Mouse (Mus musculus): ENCODE measurements around the gene Clptm1l. TPM values are rescaled to one million over a fixed set of nuclear protein-coding genes. Genes with fewer than 3 reads are reported as not detected.

Clptm1l gene
- total RNA-seq (2014; rRNA removed) (127 and 132 TPM in 2 replicates), polyA plus RNA-seq (2015; fragmentation: Nextera tagmentation; extraction: Ambion mirVana) (107 and 131 TPM in 2 replicates)

GRCm38 (mm10) chr13:73603522-73604155, at the start of gene Clptm1l:
Clptm1l (plus strand) TSS chr13:73604006.
- Histone ChIP-seq H3K27me3 (ENCODE audit: insufficient read depth, low read length) (no peaks in the 10 kb centered on the region), H3K9ac (peak within 1 kb of the TSS; percentile 85), H3K4me3 (ENCODE audit: low read depth, low read length) (peak within 1 kb of the TSS; percentile 87), H3K4me2 (ENCODE audit: low read depth) (peak within 1 kb of the TSS; percentile 94), H3K27ac (ENCODE audit: low read depth, low read length) (peak within 1 kb of the TSS; percentile 77), H3K9me3 (ENCODE audit: low read length) (no peaks in the 10 kb centered on the region), H3K4me1 (ENCODE audit: insufficient read depth) (peaks cover 14% of the 10 kb centered on the region), H3K36me3 (ENCODE audit: insufficient read depth) (peaks cover 22% of the 10 kb centered on the region)
- no peak for TF ChIP-seq CTCF (IDR thresholded peaks at IDR 0.05; ENCODE audit: low read depth)
- WGBS, result 2% methylated on average over 50 of the region's 53 CpGs
- ATAC-seq, result peak; percentile 100
- DNase-seq, result peak; percentile 96

- H3K4me2 ChIP-seq (ENCODE audit: low read depth), result no peak overlapping the region
- no peaks in the 10 kb centered on the region for H3K4me1 ChIP-seq (ENCODE audit: insufficient read depth)
- no peak for TF ChIP-seq CTCF (IDR thresholded peaks at IDR 0.05; ENCODE audit: low read depth)
- no peaks in the 10 kb centered on the region for H3K9me3 ChIP-seq (ENCODE audit: low read length)
- 87% methylated on average over 5 of the region's 5 CpGs for WGBS
- H3K27ac ChIP-seq (ENCODE audit: low read depth, low read length), result no peak overlapping the region
- H3K4me3 ChIP-seq (ENCODE audit: low read depth, low read length), result no peak overlapping the region
- H3K36me3 ChIP-seq (ENCODE audit: insufficient read depth), result no peaks in the 10 kb centered on the region
- no peak for ATAC-seq
- H3K9ac ChIP-seq, result no peak overlapping the region
- H3K27me3 ChIP-seq (ENCODE audit: insufficient read depth, low read length), result no peaks in the 10 kb centered on the region
- no peak for DNase-seq
These were observed 39.6 kb upstream of the Clptm1l start for GRCm38 (mm10) chr13:73564201-73564600.

GRCm38 (mm10) chr13:73575051-73575450, 28.8 kb upstream of the Clptm1l start:
- Histone ChIP-seq H3K9ac (no peak overlapping the region), H3K9me3 (ENCODE audit: low read length) (no peaks in the 10 kb centered on the region), H3K4me2 (ENCODE audit: low read depth) (no peak overlapping the region), H3K36me3 (ENCODE audit: insufficient read depth) (no peaks in the 10 kb centered on the region), H3K4me3 (ENCODE audit: low read depth, low read length) (no peak overlapping the region), H3K27ac (ENCODE audit: low read depth, low read length) (no peak overlapping the region), H3K4me1 (ENCODE audit: insufficient read depth) (no peaks in the 10 kb centered on the region), H3K27me3 (ENCODE audit: insufficient read depth, low read length) (no peaks in the 10 kb centered on the region)
- ATAC-seq (no peak), DNase-seq (no peak)
- no peak for TF ChIP-seq CTCF (IDR thresholded peaks at IDR 0.05; ENCODE audit: low read depth)

GRCm38 (mm10) chr13:73577277-73577676, 26.5 kb upstream of the Clptm1l start:
- no peak for DNase-seq
- Histone ChIP-seq H3K4me2 (ENCODE audit: low read depth) (no peak overlapping the region), H3K27me3 (ENCODE audit: insufficient read depth, low read length) (no peaks in the 10 kb centered on the region), H3K27ac (ENCODE audit: low read depth, low read length) (no peak overlapping the region), H3K9me3 (ENCODE audit: low read length) (no peaks in the 10 kb centered on the region), H3K4me3 (ENCODE audit: low read depth, low read length) (no peak overlapping the region), H3K4me1 (ENCODE audit: insufficient read depth) (no peaks in the 10 kb centered on the region), H3K9ac (no peak overlapping the region), H3K36me3 (ENCODE audit: insufficient read depth) (no peaks in the 10 kb centered on the region)
- ATAC-seq, result no peak
- TF ChIP-seq CTCF (IDR thresholded peaks at IDR 0.05; ENCODE audit: low read depth), result no peak
- WGBS, result 78% methylated on average over 2 of the region's 2 CpGs

GRCm38 (mm10) chr13:73591488-73591887, 12.3 kb upstream of the Clptm1l start:
- Histone ChIP-seq H3K4me2 (ENCODE audit: low read depth) (no peak overlapping the region), H3K9me3 (ENCODE audit: low read length) (no peaks in the 10 kb centered on the region), H3K27ac (ENCODE audit: low read depth, low read length) (no peak overlapping the region), H3K36me3 (ENCODE audit: insufficient read depth) (no peaks in the 10 kb centered on the region), H3K27me3 (ENCODE audit: insufficient read depth, low read length) (no peaks in the 10 kb centered on the region), H3K4me1 (ENCODE audit: insufficient read depth) (no peaks in the 10 kb centered on the region), H3K4me3 (ENCODE audit: low read depth, low read length) (no peak overlapping the region), H3K9ac (no peak overlapping the region)
- 86% methylated on average over 3 of the region's 3 CpGs for WGBS
- no peak for DNase-seq
- TF ChIP-seq CTCF (IDR thresholded peaks at IDR 0.05; ENCODE audit: low read depth), result no peak
- no peak for ATAC-seq

GRCm38 (mm10) chr13:73592546-73592945, 11.3 kb upstream of the Clptm1l start:
- 48% methylated on average over 2 of the region's 2 CpGs for WGBS
- H3K4me1 ChIP-seq (ENCODE audit: insufficient read depth), result no peaks in the 10 kb centered on the region

GRCm38 (mm10) chr13:73596276-73596675, 7.5 kb upstream of the Clptm1l start:
- H3K27ac ChIP-seq (ENCODE audit: low read depth, low read length), result no peak overlapping the region

More at GRCm38 (mm10) chr13:73592546-73592945, 11.3 kb upstream of the Clptm1l start:
- DNase-seq (no peak), ATAC-seq (no peak)
- no peak overlapping the region for H3K4me3 ChIP-seq (ENCODE audit: low read depth, low read length)
- H3K9ac ChIP-seq, result no peak overlapping the region
- no peak overlapping the region for H3K27ac ChIP-seq (ENCODE audit: low read depth, low read length)
- no peaks in the 10 kb centered on the region for H3K9me3 ChIP-seq (ENCODE audit: low read length)
- no peaks in the 10 kb centered on the region for H3K36me3 ChIP-seq (ENCODE audit: insufficient read depth)
- no peak for TF ChIP-seq CTCF (IDR thresholded peaks at IDR 0.05; ENCODE audit: low read depth)
- H3K4me2 ChIP-seq (ENCODE audit: low read depth), result no peak overlapping the region
- H3K27me3 ChIP-seq (ENCODE audit: insufficient read depth, low read length), result no peaks in the 10 kb centered on the region

More at GRCm38 (mm10) chr13:73596276-73596675, 7.5 kb upstream of the Clptm1l start:
- no peaks in the 10 kb centered on the region for H3K4me1 ChIP-seq (ENCODE audit: insufficient read depth)
- TF ChIP-seq CTCF (IDR thresholded peaks at IDR 0.05; ENCODE audit: low read depth), result no peak
- no peak overlapping the region for H3K4me2 ChIP-seq (ENCODE audit: low read depth)
- ATAC-seq (no peak), DNase-seq (no peak)
- H3K36me3 ChIP-seq (ENCODE audit: insufficient read depth), result no peaks in the 10 kb centered on the region
- WGBS, result 80% methylated on average over 4 of the region's 4 CpGs
- H3K4me3 ChIP-seq (ENCODE audit: low read depth, low read length), result no peak overlapping the region
- no peaks in the 10 kb centered on the region for H3K27me3 ChIP-seq (ENCODE audit: insufficient read depth, low read length)
- no peaks in the 10 kb centered on the region for H3K9me3 ChIP-seq (ENCODE audit: low read length)
- H3K9ac ChIP-seq, result no peak overlapping the region
